Mouse (Mus musculus) spleen, adult 2 months (tissue): ENCODE measurements around the gene Hoxb2. TPM values are rescaled to one million over a fixed set of nuclear protein-coding genes. Genes with fewer than 3 reads are reported as not detected.

Experiments used
- DNase-seq, 2 experiments: peaks; one replicate each; pipeline versions ENCODE4 v3.0.0 to v3.0.0-alpha.2; 2012 to 2021; ENCODE audit warnings: low spot score in 2 of 2, low read depth in 1 of 2
- H3K27ac ChIP-seq: fragments of 200-500 bp; 2 replicates; pipeline ENCODE4 v1.5.1; 2012; ENCODE audit warnings: low read length, inconsistent platforms; ENCODE audit not compliant: insufficient read depth
- H3K27me3 ChIP-seq: fragments of 200-500 bp; 2 replicates; pipeline ENCODE4 v1.6.1; 2012; ENCODE audit warnings: mild to moderate bottlenecking, moderate library complexity, low read length, inconsistent platforms; ENCODE audit not compliant: control insufficient read depth, insufficient read depth
- H3K36me3 ChIP-seq: fragments of 200-500 bp; 2 replicates; pipeline ENCODE4 v1.6.1; 2012; ENCODE audit warnings: mild to moderate bottlenecking, low read length, inconsistent platforms; ENCODE audit not compliant: control insufficient read depth, insufficient read depth
- H3K4me1 ChIP-seq: fragments of 200-500 bp; 2 replicates; pipeline ENCODE4 v1.6.1; 2011; ENCODE audit warnings: inconsistent platforms; ENCODE audit not compliant: control insufficient read depth, insufficient read depth, insufficient read length
- H3K4me3 ChIP-seq: fragments of 200-500 bp; 2 replicates; pipeline ENCODE4 v1.5.1; 2011; ENCODE audit warnings: mild to moderate bottlenecking, inconsistent platforms; ENCODE audit not compliant: insufficient read depth, insufficient read length; ENCODE audit errors: extremely low read depth
- CTCF ChIP-seq: fragments of 200-500 bp; IDR thresholded peaks from 2 replicates; pipeline ENCODE4 v1.5.1; 2011; ENCODE audit warnings: mild to moderate bottlenecking, inconsistent platforms; ENCODE audit not compliant: insufficient read depth, insufficient read length, insufficient replicate concordance; ENCODE audit errors: extremely low read depth
- POLR2A ChIP-seq: fragments of 200-500 bp; IDR thresholded peaks from 2 replicates; pipeline ENCODE4 v1.6.1; 2011; ENCODE audit warnings: low read depth, low read length, inconsistent platforms
- WGBS: fragments of 180-500 bp; shearing (Covaris S2); methylation state at CpG from one replicate; pipeline ENCODE4 v1.1.7; 2018; 5-methylcytosine and 5-hydroxymethylcytosine counted together
- polyA plus RNA-seq: library from polyadenylated mRNA; depleted of rRNA; stranded (reverse); fragments of >200 nt; gene quantifications from 2 replicates; pipeline ENCODE4 v1.2.3, GENCODE M21; 2012

Hoxb2 gene
- polyA plus RNA-seq, 1 experiment, result 1.9 TPM

DNA sequence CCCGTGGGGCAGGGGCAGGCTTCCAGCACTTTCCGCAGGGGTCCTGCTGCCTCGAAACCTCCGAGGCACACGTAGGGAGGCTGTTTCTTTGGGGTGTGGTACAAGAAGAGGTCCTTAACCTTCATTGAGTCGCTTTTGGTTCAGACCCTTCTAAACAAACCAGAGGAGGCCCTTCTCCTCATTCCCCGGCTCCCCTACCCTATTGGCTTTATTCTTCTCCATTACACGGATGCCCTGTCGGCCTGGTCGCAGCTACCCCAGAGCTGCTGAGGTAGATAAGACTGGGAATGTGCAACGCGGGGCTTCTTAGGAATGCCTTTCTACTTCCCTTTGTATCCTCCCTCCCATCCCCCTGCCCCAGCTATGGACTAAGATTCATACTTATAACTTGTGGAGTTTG is 23.6 kb upstream of the Hoxb2 start:
- no peak overlapping the region for H3K4me3 ChIP-seq
- H3K4me1 ChIP-seq, result no peaks in the 10 kb centered on the region
- H3K27me3 ChIP-seq, result no peaks in the 10 kb centered on the region
- WGBS, result 91% methylated on average over 12 of the region's 12 CpGs
- no peak overlapping the region for H3K27ac ChIP-seq
- TF ChIP-seq CTCF (no peak), POLR2A (no peak)
- no peak for DNase-seq
- no peaks in the 10 kb centered on the region for H3K36me3 ChIP-seq

DNA sequence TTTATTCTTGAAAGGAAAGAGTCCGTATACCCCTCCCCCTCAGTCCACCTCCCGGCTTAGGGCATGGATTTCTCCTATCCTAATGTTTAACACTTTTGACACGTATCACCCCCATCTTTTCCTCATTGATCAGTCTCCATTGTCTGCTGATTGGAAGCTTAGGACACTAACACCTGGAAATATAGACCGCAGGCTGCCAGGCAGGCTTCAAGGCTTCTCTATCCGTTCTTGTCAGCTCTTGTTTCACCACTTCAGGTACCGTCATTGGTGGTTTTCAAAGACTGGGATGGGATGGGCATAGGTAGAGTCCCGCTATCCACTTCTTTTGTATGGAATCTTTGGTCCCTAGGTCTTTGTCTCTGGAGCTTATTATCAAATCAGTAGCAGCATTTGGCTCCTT is 23.2 kb upstream of the Hoxb2 start:
- Histone ChIP-seq H3K36me3 (no peaks in the 10 kb centered on the region), H3K27me3 (no peaks in the 10 kb centered on the region), H3K4me3 (no peak overlapping the region), H3K27ac (no peak overlapping the region), H3K4me1 (no peaks in the 10 kb centered on the region)
- TF ChIP-seq CTCF (no peak), POLR2A (no peak)
- DNase-seq, result no peak
- 93% methylated on average over 7 of the region's 7 CpGs for WGBS

DNA sequence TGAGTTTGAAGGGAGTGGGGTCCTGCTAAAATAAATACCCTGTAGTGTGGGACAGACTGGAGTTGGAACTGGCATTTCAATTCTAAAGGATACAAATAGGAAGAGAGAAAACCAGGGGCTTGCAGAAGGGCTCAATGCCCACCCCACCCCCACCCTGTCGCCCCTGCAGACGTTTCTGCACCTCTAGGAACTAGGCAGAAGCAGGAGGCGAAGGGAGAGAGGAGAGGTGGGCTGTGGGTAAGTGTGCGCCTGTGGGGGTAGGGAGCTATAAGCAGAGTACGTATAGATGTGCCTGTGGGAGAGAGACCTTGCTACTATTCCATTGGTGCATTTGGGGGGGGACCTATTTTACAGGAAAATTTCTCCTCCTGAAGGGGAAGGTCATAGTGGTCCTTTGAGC is 22.6 kb upstream of the Hoxb2 start:
- Histone ChIP-seq H3K36me3 (no peaks in the 10 kb centered on the region), H3K27ac (no peak overlapping the region), H3K4me3 (no peak overlapping the region), H3K4me1 (no peaks in the 10 kb centered on the region), H3K27me3 (no peaks in the 10 kb centered on the region)
- TF ChIP-seq CTCF (no peak), POLR2A (no peak)
- DNase-seq, result no peak
- WGBS, result 90% methylated on average over 5 of the region's 5 CpGs

DNA sequence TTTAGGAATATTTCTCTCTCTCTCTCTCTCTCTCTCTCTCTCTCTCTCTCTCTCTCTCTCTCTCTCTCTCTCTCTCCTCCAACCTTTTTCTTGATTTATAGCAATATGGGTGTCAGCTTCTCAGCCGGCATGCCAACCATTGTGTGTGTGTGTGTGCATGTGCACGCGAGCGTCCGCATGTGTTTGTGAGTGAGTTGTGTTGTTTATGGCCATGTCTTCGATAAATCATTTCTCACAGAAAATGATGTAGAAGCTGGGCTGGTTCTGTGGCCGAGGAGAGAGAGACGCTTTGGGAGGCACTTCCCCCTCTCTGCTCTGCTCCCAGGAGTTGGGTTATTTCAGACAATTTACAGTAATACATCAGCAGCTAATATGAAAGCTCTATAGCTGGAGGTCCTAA is 21.7 kb upstream of the Hoxb2 start:
- 88% methylated on average over 8 of the region's 8 CpGs for WGBS
- H3K4me3 ChIP-seq, result no peak overlapping the region
- no peaks in the 10 kb centered on the region for H3K36me3 ChIP-seq
- H3K27me3 ChIP-seq, result no peaks in the 10 kb centered on the region
- DNase-seq, result no peak
- H3K27ac ChIP-seq, result no peak overlapping the region
- H3K4me1 ChIP-seq, result no peaks in the 10 kb centered on the region
- TF ChIP-seq CTCF (no peak), POLR2A (no peak)

DNA sequence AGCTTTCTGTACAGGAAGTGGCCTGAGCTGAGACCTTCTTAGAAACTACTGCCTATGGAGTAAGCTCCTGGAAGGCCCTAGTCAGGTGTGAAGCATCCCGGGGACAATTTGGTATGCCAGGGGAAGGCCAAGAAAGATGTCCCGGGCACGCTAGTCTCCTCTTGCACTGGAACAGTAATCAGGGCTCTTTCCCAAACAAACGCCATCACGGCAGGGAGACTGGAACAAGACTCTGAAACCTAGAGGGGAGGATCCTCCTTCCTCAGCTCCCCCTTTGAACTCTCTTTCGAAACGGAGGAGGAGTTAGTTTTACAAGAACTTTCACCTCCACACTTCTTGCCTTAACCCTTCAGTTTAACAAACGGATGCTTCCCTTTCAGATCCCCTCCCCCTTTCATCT is 18.2 kb upstream of the Hoxb2 start:
- Histone ChIP-seq H3K4me3 (no peak overlapping the region), H3K36me3 (no peaks in the 10 kb centered on the region), H3K4me1 (no peaks in the 10 kb centered on the region), H3K27ac (no peak overlapping the region; the same call in 1 of the 2 replicates), H3K27me3 (no peaks in the 10 kb centered on the region; the same call in 1 of the 2 replicates)
- 56% methylated on average over 8 of the region's 8 CpGs for WGBS
- TF ChIP-seq POLR2A, result no peak
- TF ChIP-seq CTCF, result no peak
- DNase-seq, result no peak

DNA sequence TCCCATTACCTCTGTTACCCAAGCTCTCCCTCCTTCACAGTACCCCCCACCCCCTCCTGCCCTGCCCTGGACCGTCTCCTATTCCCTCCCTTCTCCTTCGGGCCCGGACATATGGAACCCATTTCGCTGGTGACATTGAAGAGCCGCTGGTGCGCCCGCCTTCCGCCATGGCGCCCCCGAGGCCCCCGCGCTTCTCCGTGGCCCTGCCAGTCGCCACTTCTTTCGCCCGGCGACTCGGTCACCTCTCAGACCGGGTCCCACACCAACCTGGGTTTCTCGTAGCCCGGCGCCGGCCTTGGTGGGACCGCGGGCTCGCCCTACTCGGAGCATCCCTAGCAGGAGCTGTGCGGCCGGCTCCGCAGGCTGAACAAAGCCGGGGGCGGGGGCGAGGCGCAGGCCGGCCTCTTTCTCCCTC is 17.7 kb upstream of the Hoxb2 start:
- 78% methylated on average over 35 of the region's 35 CpGs for WGBS
- TF ChIP-seq CTCF (no peak), POLR2A (no peak)
- H3K36me3 ChIP-seq, result no peaks in the 10 kb centered on the region
- no peaks in the 10 kb centered on the region; the same call in 1 of the 2 replicates for H3K27me3 ChIP-seq
- H3K4me3 ChIP-seq, result no peak overlapping the region; the same call in 1 of the 2 replicates
- DNase-seq, result no peak
- no peaks in the 10 kb centered on the region for H3K4me1 ChIP-seq
- H3K27ac ChIP-seq, result no peak overlapping the region

DNA sequence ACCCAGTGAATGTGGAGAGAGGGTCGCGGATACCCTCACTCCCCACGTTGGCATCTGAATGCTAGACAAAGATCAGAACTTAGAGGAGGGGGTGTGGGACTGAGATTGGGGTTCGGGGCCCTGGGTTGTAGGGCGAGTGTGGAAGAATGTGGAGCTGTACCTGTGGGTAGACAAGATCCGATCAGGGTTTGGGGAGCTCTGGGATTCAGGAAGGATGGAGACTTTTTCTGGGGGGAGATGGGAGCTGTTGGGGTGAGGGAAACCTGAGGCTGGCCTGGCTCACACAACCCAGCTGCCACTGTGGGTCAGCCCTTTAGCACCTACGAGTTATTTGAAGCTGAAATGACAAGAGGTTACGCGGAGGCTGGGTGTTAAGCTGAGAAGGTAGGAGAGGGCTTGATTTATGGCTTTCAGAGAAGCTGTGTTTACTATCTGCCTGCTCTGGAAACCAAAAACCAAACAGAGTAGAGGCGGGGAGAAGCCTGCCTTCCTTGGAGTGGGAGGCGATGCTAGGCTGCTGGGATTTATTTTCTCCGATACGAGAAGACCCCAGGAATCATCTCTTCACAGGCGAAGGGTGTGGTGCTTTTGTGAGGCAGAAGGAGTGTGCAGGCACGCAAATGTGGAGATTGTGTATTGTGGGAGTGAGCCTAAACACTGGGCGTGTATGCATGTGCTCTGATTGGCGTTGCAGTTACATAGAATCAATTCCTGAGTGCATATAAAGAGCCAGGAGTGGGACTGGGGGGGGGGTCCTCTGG is 16.9 kb upstream of the Hoxb2 start:
- no peak overlapping the region for H3K27ac ChIP-seq
- H3K27me3 ChIP-seq, result no peaks in the 10 kb centered on the region; the same call in 1 of the 2 replicates
- no peaks in the 10 kb centered on the region for H3K36me3 ChIP-seq
- no peak for DNase-seq
- TF ChIP-seq CTCF, result no peak
- no peak for TF ChIP-seq POLR2A
- no peaks in the 10 kb centered on the region for H3K4me1 ChIP-seq
- no peak overlapping the region for H3K4me3 ChIP-seq
- 82% methylated on average over 17 of the region's 17 CpGs for WGBS
